Mouse (Mus musculus) embryo, embryonic 11 days (tissue): ENCODE results near the gene Irf4.

Source experiments
- DNase-seq: peaks from one replicate; pipeline ENCODE4 v3.0.0-alpha.2; 2015

The Irf4 gene

GRCm38 (mm10) chr13:30809240-30809639 is 60.2 kb downstream of the Irf4 start:
- DNase-seq: no peak

GRCm38 (mm10) chr13:30813464-30813863 is 64.4 kb downstream of the Irf4 start:
- no peak for DNase-seq

GRCm38 (mm10) chr13:30814256-30814655 is 65.2 kb downstream of the Irf4 start:
- DNase-seq: no peak
